Mouse (Mus musculus) frontal cortex, adult (tissue): ENCODE measurements around the gene Hmga1.

ENCODE experiments used
- ATAC-seq: cut with Nextera tagmentation; 2 replicates; pipeline ENCODE4 v1.9.2; 2017; ENCODE audit warnings: mild to moderate bottlenecking, moderate library complexity, mixed read lengths; ENCODE audit not compliant: low TSS enrichment

Gene Hmga1

DNA sequence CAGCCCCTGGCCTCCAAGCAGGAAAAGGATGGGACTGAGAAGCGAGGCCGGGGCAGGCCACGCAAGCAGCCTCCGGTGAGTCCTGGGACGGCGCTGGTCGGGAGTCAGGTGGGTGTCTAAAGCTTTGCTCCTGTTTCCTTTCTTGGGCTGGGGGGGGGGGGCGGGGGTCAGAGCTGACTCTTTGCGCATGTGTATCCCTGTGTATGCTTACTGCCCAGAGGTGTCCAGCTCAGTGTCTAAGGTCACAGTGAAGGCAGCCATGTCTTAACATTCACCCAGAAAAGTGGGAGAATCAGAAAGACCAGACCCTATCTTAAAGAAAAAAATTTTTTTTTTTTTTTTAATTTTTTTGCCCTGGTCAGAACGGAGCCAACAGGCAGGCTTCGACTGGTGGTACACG lies 3.3 kb downstream of the Hmga1 start:
- no peak for ATAC-seq

DNA sequence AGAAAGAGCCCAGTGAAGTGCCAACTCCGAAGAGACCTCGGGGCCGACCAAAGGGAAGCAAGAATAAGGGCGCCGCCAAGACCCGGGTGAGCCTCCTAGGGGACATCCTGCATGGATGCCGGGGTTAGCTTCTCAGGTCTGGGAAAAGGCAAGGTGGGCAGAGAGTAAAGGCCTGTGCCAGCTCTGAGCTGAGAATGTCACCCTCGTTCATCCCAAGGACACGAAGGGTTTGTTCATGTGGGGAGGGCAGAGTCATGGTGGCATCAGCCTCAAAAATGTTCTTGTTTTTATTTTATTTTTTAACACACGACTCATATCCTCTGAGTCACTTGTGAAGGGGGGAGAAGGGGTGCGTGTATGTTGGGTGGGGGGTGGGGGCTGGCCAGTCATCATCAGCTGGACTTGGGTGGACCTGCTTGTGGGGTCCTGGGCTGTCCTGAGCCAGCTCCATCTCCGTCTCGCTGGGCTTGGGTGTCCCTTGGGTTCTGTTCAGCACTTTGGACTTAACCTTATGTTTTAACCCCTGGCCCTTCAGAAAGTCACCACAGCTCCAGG lies 4.7 kb downstream of the Hmga1 start:
- no peak for ATAC-seq

DNA sequence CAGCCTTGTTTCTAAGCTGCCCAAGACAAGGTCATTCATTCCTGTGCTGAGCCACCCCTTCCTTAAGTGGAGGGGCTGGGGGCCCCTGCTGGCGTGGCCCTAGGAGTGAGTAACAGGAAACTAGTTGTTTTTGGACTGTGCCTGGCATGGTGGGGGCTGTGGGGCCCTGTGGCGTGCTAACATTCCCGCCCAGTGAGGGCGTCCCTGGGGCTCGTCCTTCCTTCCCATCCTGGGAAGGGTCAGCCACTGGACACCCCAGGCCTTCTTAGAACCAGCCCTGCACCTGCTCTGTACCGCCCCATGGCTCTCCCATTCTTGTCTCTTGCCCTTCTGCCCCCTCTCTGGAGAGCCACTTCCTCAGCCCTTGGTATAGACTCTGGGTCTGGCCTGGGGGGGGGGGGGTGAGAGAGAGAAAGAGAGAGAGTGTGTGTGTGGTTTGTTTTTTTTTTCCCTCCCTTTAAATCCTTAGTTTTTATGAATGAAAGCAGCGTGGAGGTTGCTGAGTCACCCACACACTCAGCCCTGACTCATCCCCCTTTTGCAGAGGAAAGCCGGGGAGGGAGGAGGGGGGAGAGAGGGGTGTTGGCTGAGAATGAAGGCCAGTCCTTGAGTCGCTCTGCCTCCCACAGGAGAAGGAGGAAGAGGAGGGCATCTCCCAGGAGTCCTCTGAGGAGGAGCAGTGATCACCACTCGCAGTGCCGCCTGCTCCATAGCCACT lies 5.7 kb downstream of the Hmga1 start:
- ATAC-seq, result peak; percentile 48

DNA sequence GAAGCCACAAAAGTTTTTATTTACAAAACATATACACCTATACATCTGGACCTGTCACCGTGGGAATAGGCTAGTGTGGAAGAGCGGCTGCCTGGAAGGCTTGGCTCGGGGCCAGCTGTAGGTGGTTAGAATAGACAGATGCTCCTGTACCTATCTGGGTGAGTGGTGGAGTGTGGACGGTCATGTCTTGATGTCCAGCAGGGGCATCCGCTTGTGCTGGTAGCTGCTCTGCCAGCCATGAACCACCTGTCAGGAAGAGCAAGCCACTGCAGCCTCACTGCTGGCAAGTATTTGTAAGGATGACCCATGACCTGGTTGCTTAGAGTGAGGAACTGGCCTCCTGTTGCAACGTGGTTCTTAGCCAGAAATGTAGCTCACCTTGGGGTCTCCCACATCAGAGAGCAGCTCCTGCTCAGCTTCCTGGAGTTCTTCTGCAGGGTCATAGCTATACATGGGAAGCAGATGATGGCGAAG lies 7.5 kb downstream of the Hmga1 start:
- no peak for ATAC-seq

DNA sequence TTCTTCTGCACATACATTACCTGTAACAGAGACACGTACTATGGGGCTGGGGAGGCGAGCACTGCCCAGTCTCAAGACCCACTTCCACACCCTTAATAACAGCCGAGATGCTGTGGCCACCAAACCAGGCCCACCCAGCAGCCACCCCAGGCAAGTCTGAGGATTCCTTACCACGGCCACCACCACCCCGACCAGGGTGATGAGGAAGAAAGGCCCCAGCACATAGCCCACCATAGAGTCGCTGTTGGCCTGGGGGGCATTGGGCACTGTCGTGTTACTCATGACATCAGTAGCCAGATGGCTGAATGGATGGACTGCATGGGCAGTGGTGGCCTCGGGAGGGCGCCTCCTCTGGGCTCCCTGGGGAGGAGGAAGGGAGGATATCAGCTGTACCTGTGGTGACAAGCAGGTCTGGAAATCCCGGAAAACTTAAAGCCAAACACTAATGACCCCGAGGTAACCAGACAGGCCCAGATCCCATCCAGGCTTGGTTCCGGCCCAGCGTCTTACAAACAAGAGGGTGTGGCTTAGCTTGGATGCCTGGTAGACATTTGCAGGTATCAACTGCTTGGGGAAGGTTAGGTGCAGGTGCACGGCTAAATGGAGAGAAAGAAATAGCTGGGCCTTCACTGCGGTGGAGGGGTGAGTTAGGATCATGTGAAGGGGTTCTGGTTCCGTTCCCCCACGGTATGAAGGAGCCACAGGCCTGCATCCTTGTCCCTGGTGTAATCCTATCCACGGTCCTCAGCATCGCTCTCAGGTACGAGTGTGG lies 8.3 kb downstream of the Hmga1 start:
- no peak for ATAC-seq

DNA sequence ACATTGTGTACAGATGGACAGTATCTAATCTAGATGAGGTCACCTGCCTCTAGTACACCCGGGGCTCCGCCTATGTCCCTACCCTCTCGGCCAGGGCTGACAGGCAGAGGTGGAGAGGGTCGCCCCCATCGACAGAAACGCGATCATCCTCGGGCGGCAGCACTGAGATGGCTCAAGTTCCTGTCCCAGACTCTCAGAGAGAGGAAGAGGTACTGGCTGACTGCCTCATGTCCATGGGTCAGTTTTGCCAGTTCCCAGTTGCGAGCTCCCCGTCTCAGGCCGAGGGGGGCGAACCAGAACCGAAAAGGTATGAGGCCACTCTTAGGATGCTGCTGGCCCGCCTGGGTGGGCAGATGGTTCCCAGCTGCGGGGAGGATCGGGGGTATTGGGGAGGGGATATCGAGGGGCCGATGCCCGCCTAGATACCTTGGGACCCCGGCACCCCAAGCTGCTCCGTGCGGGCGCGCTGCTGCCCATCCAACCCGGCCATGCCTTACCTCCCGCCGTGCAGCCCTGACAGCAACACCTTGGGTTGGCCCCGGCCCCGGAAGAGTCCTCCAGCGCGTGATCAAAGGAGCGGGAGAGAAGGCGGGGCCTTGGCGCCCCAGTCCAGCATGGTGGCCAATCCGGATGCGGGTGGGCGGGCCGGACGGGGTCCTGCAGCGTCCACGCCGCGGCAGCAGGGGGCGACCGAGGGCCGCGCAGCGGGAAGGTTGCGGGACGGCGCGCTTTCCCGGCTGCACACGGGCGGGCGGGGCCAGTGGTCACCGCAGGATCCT lies 9.1 kb downstream of the Hmga1 start, which contains the start of gene AI413582:
TSS of gene AI413582 (minus strand) at position 594 of the 779 bp plus-strand sequence.
- ATAC-seq, result peak; percentile 68

DNA sequence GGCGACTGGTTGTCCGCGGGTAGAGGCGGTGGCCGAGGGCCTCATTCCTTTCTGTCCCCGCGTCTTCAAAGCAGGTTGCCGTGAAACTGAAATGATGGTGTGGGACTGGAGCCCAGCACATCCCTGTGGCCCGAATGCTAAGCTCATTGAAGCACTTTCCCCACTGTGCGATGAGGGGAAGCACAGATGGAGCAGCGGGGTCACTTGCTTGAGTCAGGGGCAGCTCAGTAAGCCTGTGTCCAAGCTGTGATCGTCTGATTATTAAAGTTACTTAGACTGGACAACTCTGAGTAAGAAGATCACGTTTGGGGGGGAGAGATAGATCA lies 9.6 kb downstream of the Hmga1 start:
- no peak for ATAC-seq

DNA sequence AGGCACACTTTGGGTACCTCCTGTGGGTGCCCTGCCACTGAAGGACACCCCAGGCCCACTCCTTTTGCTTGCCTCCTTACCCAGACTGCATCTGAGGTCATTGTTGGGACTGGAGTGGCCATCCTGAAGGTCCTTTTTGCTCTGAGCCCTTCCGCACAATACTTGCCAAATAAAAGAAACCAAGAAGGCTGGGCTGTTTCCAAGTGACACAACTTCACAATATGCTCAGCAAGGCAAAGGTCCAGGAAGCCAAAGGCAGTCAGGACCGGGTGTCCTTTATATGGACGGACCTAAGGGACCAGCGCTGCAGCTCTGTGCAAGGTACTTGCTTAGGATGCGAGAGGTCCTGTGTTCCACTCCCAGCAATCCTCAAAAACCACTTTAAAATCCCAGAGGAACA lies 11.9 kb downstream of the Hmga1 start:
- no peak for ATAC-seq

DNA sequence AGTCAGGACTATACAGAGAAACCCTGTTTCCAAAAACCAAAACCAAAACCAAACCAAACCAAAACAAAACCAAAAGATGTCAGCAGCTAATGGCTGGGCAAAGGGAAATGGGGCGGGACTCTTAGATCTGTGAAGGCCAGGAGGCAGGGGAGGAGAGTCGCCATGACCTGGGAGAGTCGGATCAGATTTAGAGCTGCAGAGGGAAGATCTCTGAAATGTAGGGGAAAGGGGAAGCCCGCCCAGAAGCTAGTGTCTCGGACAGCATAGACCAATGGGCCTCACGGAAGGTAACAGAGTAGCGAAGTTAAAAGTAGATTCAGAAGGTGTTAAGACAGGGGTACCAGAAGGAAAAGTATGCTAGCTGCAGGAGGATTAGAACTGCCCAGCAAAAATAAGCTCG lies 15.0 kb downstream of the Hmga1 start:
- no peak for ATAC-seq

DNA sequence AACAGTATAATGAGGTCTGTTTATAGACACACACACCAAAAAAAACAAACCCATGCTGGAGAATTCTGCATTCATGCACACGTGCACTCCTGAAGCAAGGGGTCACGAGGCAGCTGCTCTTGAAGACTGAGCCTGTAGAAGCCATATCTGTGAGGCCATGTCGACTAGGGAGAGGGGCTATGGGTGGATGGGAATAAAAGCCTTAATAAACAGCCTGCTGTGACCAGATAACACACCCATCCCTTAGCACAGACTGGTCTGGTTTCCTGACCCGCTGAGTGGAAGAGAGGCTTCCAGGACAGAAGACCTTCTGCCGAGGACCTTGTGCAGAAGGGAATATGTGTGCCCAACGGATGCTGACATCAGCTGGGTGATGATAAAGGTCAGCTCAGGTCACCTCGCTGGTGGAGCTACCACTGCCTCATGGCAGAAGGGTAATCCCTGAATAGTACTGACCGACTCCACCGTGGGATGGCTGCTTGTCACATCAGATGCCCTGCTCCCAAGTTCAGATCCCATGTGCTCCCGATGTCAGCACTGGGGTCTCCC lies 17.5 kb downstream of the Hmga1 start:
- no peak for ATAC-seq

DNA sequence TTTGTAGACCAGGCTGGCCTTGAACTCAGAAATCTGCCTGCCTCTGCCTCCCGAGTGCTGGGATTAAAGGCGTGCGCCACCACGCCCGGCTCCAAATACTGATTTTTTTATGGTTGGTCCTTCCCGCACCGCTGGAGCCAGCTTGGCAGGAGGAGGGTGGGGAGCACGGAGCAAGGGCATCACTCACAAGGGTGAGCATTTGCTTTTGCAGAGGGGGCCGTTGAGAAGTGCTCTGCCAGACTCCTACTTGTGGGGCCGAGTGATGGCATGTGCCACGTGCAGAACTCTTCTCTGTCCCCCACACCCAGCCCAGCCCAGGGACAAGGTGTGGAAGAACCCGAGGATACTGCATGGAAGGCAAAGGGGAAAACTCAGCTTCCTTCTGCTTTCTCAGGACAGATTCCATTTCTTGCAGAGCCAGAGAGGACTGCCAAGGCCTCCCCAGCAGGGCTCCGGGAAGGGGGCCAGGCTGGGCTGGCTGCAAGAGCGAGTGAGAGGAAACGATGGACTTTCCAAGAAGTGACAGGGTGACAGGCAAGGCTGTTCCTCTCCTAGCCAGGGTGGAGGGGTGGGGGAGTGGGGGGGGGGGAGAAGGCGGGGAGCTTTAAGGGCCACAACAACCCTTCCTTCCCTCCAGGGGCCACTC lies 18.3 kb downstream of the Hmga1 start:
- ATAC-seq, result peak; percentile 51

DNA sequence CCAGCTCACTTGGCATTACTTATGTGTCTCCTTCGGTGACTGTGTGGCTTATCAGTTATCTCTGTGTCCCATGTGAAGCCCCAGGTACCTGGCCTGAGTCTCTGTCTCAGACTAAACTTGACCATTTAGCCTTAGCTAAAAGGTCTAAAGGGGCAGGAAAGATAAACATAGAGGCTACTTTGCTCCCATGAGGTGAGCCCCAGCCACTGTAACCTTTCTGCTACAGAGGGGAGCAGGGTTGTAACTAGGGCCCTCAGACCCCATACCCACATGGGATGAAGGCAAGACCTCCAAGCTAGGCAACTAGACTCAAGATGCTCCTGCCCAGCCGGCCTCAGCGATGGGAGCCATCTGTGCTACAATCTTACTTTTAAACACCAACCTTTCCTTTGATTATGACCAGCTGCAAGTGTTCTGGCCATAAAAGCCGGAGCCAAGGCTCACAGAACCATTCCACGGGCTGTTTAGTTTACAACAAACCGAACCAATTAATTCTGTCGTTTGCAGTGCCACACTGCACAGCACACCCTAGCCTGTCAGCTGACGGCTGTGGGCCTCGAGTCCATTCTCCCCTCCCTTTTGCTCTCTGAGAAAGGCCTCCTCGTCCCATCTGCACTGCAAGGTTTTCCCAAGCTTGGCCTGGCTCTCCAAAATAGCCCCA lies 18.9 kb downstream of the Hmga1 start:
- ATAC-seq, result no peak

DNA sequence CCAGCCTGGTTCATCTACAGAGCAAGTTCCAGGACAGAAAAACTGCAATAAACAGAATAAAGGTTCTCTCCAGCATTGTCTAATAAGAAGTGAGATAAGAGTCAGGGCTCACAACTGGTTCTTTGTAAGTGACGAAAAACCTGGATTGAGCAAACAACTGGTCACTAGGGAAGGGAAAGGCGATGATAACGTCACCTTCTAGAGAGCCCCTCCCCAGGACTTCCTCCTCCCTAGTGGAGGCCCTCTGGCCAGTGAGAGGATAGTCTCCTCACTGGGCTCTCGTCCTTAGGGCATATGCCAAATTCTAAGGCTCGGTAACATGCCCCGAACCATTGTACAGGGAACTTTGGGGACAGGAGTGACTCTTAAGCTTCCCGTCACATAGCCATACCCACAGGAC lies 19.8 kb downstream of the Hmga1 start:
- ATAC-seq, result no peak

DNA sequence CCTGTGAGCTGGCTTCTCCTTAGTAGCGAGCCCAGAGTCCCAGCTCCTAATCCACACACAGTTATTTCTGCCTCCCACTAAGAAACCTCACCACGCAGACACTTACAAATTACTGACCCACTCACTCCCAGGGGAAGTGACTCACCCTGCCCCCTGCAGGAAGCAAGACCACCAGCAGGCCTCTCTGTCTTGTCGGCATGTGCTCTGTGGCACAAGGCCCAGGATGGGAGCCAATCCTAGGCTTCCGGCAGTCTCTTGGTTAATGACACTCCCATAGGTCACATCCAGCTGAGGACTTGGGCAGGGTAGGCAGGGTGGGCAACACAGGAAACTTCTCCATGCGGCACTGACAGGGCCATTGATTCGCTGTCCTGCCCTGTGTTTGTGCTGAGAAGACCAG lies 21.2 kb downstream of the Hmga1 start:
- no peak for ATAC-seq

DNA sequence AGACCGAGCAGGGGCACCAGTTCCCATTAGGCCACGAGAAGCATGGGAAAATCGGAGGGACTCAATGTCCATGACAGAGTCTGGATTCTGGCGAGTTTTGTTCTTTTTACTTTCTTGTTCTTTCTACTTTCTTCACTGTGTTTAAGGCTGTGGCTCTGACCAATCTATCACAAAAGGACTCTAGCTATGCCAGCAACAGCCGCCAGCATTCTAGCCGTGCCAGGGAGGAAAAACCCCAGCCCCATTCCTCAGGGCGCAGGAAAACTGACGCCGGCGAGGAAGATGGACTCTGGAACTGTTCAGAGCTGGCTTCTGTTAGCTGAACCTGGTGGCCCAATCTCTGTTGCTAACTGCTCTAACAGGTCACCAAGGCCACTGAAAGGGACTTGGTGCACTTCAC lies 22.2 kb downstream of the Hmga1 start:
- no peak for ATAC-seq

DNA sequence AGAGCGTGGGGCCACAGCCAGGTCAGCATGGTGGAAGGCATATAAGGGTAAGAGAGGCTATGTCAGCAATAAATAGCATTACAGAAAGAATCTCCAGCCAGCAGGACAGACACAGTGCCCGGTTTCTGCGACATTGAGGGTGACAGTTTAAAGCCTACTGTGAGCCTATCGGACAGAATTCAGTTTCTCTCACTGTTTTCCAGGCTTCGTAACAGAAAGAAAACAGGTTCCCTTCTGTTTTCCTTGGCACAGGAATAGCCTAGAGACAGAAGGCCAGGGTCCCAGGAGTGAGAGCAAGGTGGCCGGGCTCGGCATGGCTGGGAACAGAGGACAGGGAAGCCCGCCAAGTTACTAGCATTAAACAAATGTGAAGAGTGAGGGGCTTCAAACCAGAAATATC lies 23.5 kb downstream of the Hmga1 start:
- no peak for ATAC-seq

DNA sequence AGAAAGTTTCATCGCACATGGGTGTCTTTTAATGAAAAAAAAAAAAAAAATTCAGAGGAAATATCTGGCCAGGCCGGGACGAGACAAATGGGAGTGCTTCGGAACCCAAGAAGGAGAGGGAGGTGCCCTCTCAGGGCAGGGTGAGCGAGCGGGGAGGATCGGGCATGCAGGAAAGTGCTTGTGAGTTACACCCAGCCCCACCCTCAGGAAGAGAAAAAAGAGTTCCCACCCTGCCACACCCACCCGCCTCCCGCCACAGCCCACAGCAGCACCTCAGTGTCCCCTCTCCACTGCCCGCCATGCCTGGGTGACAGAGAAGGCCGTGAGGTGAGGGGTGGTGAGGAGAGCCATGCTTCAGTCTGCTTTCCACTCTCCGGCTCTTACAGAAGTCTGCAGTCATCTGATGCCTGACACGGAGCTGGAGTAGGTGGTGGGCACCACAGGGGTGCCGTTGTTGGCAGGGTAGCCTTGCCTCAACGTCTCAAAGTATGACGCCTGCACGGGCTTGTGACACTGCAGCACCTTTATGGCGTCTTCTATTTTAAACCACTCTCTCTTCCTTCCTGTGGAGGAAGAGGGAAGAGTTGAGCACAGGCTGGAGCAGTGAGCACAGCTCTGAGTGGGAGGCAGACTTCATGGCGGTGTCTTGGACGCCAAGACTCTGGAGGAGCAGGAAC lies 24.2 kb downstream of the Hmga1 start:
- ATAC-seq, result peak; percentile 89

DNA sequence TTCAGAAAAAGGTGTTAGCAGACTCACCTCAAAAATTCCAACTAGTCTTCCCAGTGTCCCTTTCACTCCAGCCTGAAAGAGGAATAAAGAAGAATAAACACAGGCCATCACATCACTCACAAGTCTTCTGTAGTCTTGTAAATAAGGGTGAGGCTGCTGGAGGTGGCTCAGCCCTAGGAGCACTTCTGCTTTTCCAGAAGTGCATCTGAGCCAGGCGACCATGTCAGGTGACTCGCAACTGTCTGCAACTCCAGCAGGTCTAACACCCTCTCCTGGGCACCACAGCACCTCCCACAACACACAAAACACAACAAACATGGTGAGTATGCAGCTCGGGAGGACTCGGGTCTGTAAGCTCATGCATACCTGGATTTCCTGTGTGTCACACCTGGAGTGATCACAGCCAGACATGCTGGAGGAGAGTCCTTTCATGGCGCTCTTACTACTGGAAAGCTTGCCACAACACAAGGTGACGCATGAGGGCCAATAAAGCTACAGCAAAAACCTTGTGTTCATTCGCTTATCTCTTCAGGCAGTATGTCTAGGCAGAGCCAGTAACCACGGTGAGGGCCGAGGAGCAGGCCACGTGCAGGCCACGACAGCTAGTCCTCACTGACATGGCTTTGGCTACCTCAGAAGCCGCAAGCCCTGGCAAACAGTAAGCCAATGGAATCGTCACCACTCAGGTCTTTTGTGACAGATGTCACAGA lies 27.0 kb downstream of the Hmga1 start:
- ATAC-seq, result no peak

DNA sequence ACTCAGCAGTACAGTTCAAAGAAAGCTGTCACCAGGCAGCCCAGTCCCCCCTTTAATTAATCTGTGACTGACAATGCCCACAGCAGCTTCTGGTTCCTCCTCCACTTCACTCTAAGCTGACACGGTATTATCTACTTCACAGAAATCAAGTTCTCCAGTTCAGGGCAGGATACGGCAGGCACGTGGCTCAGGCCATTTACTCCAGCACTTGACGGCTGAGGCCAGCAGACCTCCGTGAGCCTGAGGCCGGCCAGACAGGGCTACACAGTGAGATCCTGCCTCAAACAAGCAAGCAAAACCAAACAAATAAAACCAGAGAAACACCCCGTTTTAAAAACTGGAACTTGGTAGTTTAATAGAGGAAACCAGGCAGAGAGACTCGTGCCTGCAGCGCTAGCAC lies 30.4 kb downstream of the Hmga1 start:
- ATAC-seq, result no peak

DNA sequence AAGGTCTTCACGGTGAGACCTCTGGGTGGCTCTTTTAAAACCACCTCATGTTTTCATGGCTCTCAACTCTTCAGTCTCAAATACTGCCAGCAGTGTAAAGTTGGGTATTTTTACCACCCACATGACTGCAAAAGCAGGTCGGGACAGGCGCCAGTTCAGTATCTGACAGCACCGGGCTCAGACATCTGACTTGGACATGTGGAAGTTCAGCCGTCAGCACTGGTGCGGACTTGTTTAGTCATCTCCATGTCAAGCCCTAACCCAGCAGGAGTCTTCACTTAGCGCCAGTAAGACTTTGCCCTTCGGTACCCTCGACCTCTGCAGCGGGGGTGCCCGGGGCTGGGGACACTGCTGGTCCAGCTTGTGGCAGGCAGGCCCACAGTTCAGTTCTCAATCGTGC lies 31.0 kb downstream of the Hmga1 start:
- ATAC-seq, result peak; percentile 58
